ENCODE assay signal across 8 mouse cellular contexts in the genomic region with DNA sequence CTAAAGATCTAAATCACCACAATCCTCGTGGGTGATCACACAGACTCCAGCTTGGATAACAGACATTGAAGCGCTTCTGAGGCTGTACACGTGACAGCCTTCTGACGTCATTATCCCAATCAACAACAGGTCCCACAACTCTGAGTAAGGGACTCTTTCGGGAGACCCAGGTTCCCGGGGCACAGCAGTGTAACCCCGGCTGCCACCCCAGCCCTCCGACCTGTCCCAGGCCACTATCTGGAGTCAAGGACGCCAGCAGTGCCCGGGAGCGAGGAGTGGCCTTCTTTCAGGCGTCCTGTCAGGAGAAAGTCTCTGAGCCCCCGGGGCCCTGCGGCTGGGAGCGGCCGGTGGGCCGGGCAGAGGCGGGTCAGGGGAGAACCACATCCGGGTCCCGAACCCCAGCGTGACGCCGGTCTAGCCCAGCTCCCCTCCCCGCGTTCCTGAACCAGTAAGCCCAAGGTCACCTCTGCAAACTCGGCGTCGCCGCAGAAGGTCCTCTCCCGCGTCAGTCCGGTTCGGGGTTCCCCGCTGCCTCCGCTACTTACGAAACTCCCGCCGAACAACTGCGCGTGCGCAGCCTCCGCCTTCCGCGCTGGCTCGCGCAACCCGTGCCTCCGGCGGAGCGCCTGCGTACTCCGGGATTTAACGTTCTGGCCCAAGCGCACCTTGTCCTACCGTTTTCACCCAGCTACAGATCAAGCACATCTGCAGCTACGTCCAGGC. TPM values are rescaled to one million over a fixed set of nuclear protein-coding genes. Genes with fewer than 3 reads are reported as not detected.
DNase-seq lines count a peak whose midpoint lies in the region; ATAC-seq and TF ChIP-seq lines count a peak whose summit lies in the region.

A gene (minus strand): TSS at position 644 of the 723 bp plus-strand sequence.

- no peaks in the 10 kb centered on the region for H3K27me3 ChIP-seq in hindbrain, postnatal 0 days (ENCODE audit: insufficient read depth, low read length)

- peak; percentile 94 for DNase-seq in ZHBTc4 (ENCODE audit: low read depth, low spot score)
- peak; percentile 92 for DNase-seq in gastrocnemius, adult 2 months
- DNase-seq in hindbrain, postnatal 0 days (ENCODE audit: low spot score), result peak; percentile 95
- peak; percentile 88 to 89 for DNase-seq in left cerebral cortex, adult 2 months (ENCODE audit: extremely low spot score in 1 of 2, low spot score in 2 of 2)
- DNase-seq in retina, postnatal 7 days (ENCODE audit: low read depth, low spot score), result peak; percentile 76
- DNase-seq in urinary bladder, adult 18-20 months (ENCODE audit: low spot score in 2 of 2), result peak; percentile 77 to 89

- no peaks in the 10 kb centered on the region for H3K36me3 ChIP-seq in hindbrain, postnatal 0 days (ENCODE audit: insufficient read depth, low read length)
- no peaks in the 10 kb centered on the region for H3K36me3 ChIP-seq in macrophage (ENCODE audit: inconsistent target)

- ATAC-seq in common myeloid progenitor, adult 5-6 weeks (replicated peaks; ENCODE audit: low read depth, poor library complexity, severe bottlenecking), result peak; percentile 71
- peak; percentile 83 for ATAC-seq in hindbrain, postnatal 0 days

- H3K4me2 ChIP-seq in hindbrain, postnatal 0 days (ENCODE audit: low read depth, low read length), result peak within 1 kb of the TSS; percentile 100

- H3K9ac ChIP-seq in hindbrain, postnatal 0 days (replicated peaks; ENCODE audit: low read length), result peak within 1 kb of the TSS; percentile 65

- intact Hi-C loops in gastrocnemius, adult 2 months (cut with DNase I), result no loop called here
- intact Hi-C loops in left cerebral cortex, adult 2 months (cut with DNase I), result no loop called here

- H3K79me2 ChIP-seq in macrophage (ENCODE audit: inconsistent target), result no peaks in the 10 kb centered on the region

- no peak for TF ChIP-seq CTCF in gastrocnemius, adult 2 months (IDR thresholded peaks at IDR 0.05)
- no peak for TF ChIP-seq CTCF in hindbrain, postnatal 0 days (IDR thresholded peaks at IDR 0.05; ENCODE audit: low read depth)
- no peak; the same call in 1 of the 2 replicates for TF ChIP-seq CTCF in left cerebral cortex, adult 2 months (IDR thresholded peaks at IDR 0.05)

- H3K4me3 ChIP-seq in gastrocnemius, adult 2 months, result peak within 1 kb of the TSS; percentile 78
- H3K4me3 ChIP-seq in hindbrain, postnatal 0 days (ENCODE audit: low read length), result peak within 1 kb of the TSS; percentile 64
- peak within 1 kb of the TSS; percentile 60 for H3K4me3 ChIP-seq in left cerebral cortex, adult 2 months
- H3K4me3 ChIP-seq in macrophage (ENCODE audit: inconsistent target), result peak within 1 kb of the TSS; percentile 58

- WGBS in hindbrain, postnatal 0 days, result under 1% methylated on average over 56 of the region's 56 CpGs
- under 1% methylated on average over 49 of the region's 56 CpGs for WGBS in macrophage (ENCODE audit: missing documents)

- no peaks in the 10 kb centered on the region for H3K9me3 ChIP-seq in hindbrain, postnatal 0 days (ENCODE audit: low read length)

- peaks cover 9% of the 10 kb centered on the region; the same call in 1 of the 2 replicates for H3K4me1 ChIP-seq in hindbrain, postnatal 0 days (ENCODE audit: insufficient read depth, low read length)

- H3K27ac ChIP-seq in gastrocnemius, adult 2 months, result peak within 1 kb of the TSS; percentile 83
- peak within 1 kb of the TSS; percentile 67; the same call in 1 of the 2 replicates for H3K27ac ChIP-seq in hindbrain, postnatal 0 days
- peak within 1 kb of the TSS; percentile 86 for H3K27ac ChIP-seq in left cerebral cortex, adult 2 months
- H3K27ac ChIP-seq in macrophage, result peak within 1 kb of the TSS; percentile 37

RNA-seq across cellular contexts. Expression of the gene that starts here (rescaled TPM):
- 29.0 and 42.4 TPM in 2 replicates for total RNA-seq in common myeloid progenitor, adult 5-6 weeks (2017)
- total RNA-seq in gastrocnemius, adult 2 months (2021), result 1 to 10 TPM; 1.2 to 1.6 TPM
- total RNA-seq in hindbrain, postnatal 0 days (2014; rRNA removed), result 6.3 and 9.5 TPM in 2 replicates
- 11.9 and 12.7 TPM in 2 replicates for polyA plus RNA-seq in hindbrain, postnatal 0 days (2015; fragmentation: Nextera tagmentation; extraction: Ambion mirVana)
- total RNA-seq in left cerebral cortex, adult 2 months (2021), result 1 to 10 TPM; 5.8 to 6.3 TPM
- 10 to 100 TPM in 24 of 26 experiments, 1 to 10 TPM in 2; 5.8 to 34.3 (median 15.2) TPM for total RNA-seq in macrophage (2018; cell fraction: chromatin; rRNA removed)
- total RNA-seq in macrophage (2018; cell fraction: cytosol; rRNA removed), result 1 to 10 TPM; 1.7 to 4.8 (median 2.9) TPM
- total RNA-seq in macrophage (2018; cell fraction: nucleus; rRNA removed), result 10 to 100 TPM in 14 of 26 experiments, 1 to 10 TPM in 12; 3.4 to 35.9 (median 10.1) TPM
- 3.3 to 6.5 TPM (median 3.4 TPM) in 3 replicates for polyA plus RNA-seq in macrophage (2018)

Comparison
In these comparisons a context has a peak if more than half of its experiments do, and no peak if none do; other contexts are left out.
1. Peak in every context shown above with its lines: DNase-seq, ATAC-seq, H3K4me3 ChIP-seq and H3K27ac ChIP-seq.